Mouse (Mus musculus) CH12.LX (cell line): Measurements from ENCODE around the gene Fbxo3.
"Not testable (repeated sequence)": the region's sequence is repeated elsewhere in the genome, so short reads cannot be mapped to it uniquely, and the experiment has no call there.

ENCODE experiments used
- CTCF ChIP-seq, 2 experiments: IDR thresholded peaks in 1 of 2; conservative IDR thresholded peaks in 1 of 2; 2 replicates each; pipeline ENCODE4 v1.5.1; 2011 to 2012; ENCODE audit warnings: low read depth in 2 of 2, low read length in 2 of 2, improper control_type of control experiment in 1 of 2, inconsistent platforms in 1 of 2, mild to moderate bottlenecking in 1 of 2, moderate library complexity in 1 of 2
- ELF1 ChIP-seq: IDR thresholded peaks from 2 replicates; pipeline ENCODE4 v1.6.1; 2014; ENCODE audit warnings: low read depth, mild to moderate bottlenecking, inconsistent platforms, low read length, improper control_type of control experiment
- EP300 ChIP-seq: IDR thresholded peaks from 2 replicates; pipeline ENCODE4 v1.6.1; 2011; ENCODE audit warnings: low read length, improper control_type of control experiment
- POLR2A ChIP-seq: IDR thresholded peaks from 2 replicates; pipeline ENCODE4 v1.6.1; 2011; ENCODE audit warnings: low read depth, mild to moderate bottlenecking, improper control_type of control experiment, low read length
- TBP ChIP-seq: conservative IDR thresholded peaks from 2 replicates; pipeline ENCODE4 v1.6.1; 2011; ENCODE audit warnings: low read depth, low read length, improper control_type of control experiment
- ZNF384 ChIP-seq: IDR thresholded peaks from 2 replicates; pipeline ENCODE4 v1.6.1; 2012; ENCODE audit warnings: low read depth, low read length, improper control_type of control experiment, inconsistent platforms

DNA sequence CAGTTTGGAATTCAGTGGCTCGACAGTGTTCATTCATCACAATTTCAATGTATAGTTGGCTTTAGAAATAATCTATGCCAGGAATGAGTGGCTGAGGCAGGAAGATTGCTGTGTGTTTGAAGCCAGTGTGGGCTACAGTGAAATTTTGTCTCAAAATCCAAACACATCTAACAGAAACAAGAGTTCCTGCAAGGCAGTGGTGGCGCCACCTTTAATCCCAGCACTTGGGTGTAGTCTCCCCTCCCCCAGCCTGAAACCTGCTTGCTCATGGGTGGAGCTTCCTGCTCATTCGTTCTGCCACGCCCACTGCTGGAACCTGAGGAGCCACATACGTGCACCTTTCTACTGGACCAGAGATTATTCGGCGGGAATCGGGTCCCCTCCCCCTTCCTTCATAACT lies 39.9 kb upstream of the Fbxo3 start:
- TF ChIP-seq ELF1; TBP; POLR2A; EP300; CTCF (conservative IDR thresholded peaks at IDR 0.05 in 1 of 2, IDR thresholded peaks at IDR 0.05 in 1 of 2; ENCODE audit: low read depth in 2 of 2, low read length in 2 of 2); ZNF384: not testable (repeated sequence)
